Mouse (Mus musculus) limb, embryonic 12.5 days (tissue): ENCODE measurements around the gene Slc25a36. TPM values are rescaled to one million over a fixed set of nuclear protein-coding genes. Genes with fewer than 3 reads are reported as not detected.

Experiments
- ATAC-seq: fragments of 200-750 bp; cut with Nextera tagmentation; 2 replicates; pipeline ENCODE4 v1.8.0; 2017; ENCODE audit warnings: low read depth, moderate TSS enrichment; ENCODE audit not compliant: insufficient number of reproducible peaks, insufficient read depth, low FRiP score, low TSS enrichment
- H3K27ac ChIP-seq: fragments of 300-500 bp; sonication (generic); 2 replicates; pipeline ENCODE4 v1.5.1; 2016; ENCODE audit warnings: mild to moderate bottlenecking, moderate library complexity
- H3K27me3 ChIP-seq: fragments of 300-500 bp; sonication (generic); 2 replicates; pipeline ENCODE4 v1.6.1; 2016; ENCODE audit warnings: mild to moderate bottlenecking, moderate library complexity
- H3K36me3 ChIP-seq: fragments of 300-500 bp; sonication (generic); 2 replicates; pipeline ENCODE4 v1.6.1; 2016; ENCODE audit warnings: mild to moderate bottlenecking, moderate library complexity
- H3K4me1 ChIP-seq: fragments of 300-500 bp; sonication (generic); replicated peaks from 2 replicates; pipeline ENCODE4 v1.6.1; 2016
- H3K4me2 ChIP-seq: fragments of 300-500 bp; sonication (generic); 2 replicates; pipeline ENCODE4 v1.6.1; 2016; ENCODE audit warnings: mild to moderate bottlenecking, moderate library complexity
- H3K4me3 ChIP-seq: fragments of 300-500 bp; sonication (generic); replicated peaks from 2 replicates; pipeline ENCODE4 v1.5.1; 2016; ENCODE audit warnings: mild to moderate bottlenecking
- H3K9ac ChIP-seq: fragments of 300-500 bp; sonication (generic); replicated peaks from 2 replicates; pipeline ENCODE4 v1.6.1; 2016; ENCODE audit warnings: mild to moderate bottlenecking, moderate library complexity
- H3K9me3 ChIP-seq: fragments of 300-500 bp; sonication (generic); 2 replicates; pipeline ENCODE4 v1.6.1; 2016; ENCODE audit warnings: mild to moderate bottlenecking, moderate library complexity
- WGBS: fragments of 180-500 bp; shearing (Covaris S2); methylation state at CpG from one replicate; pipeline ENCODE4 v1.1.7; 2016; 5-methylcytosine and 5-hydroxymethylcytosine counted together
- polyA plus RNA-seq: library from polyadenylated mRNA; unstranded; fragments of >200 nt; fragmentation: Nextera tagmentation; extraction: Ambion mirVana; gene quantifications from 2 replicates; pipeline ENCODE4 v1.2.1, GENCODE M21; 2016

Slc25a36 gene
- polyA plus RNA-seq, 1 experiment from 2014 or later, result 97.8 TPM

- Histone ChIP-seq H3K9me3 (no peaks in the 10 kb centered on the region), H3K36me3 (no peaks in the 10 kb centered on the region), H3K27ac (no peak overlapping the region), H3K4me1 (no peaks in the 10 kb centered on the region), H3K4me3 (no peak overlapping the region), H3K9ac (no peak overlapping the region), H3K27me3 (no peaks in the 10 kb centered on the region), H3K4me2 (no peak overlapping the region)
- ATAC-seq, result no peak
- WGBS, result 90% methylated on average over 4 of the region's 4 CpGs
Observed at GRCm38 (mm10) chr9:97137678-97138077, 26.7 kb upstream of the Slc25a36 start.

- no peak for ATAC-seq
- no peak overlapping the region for H3K4me3 ChIP-seq
- no peaks in the 10 kb centered on the region for H3K9me3 ChIP-seq
- 80% methylated on average over 4 of the region's 4 CpGs for WGBS
- no peak overlapping the region for H3K27ac ChIP-seq
- H3K4me1 ChIP-seq, result no peaks in the 10 kb centered on the region
- H3K36me3 ChIP-seq, result no peaks in the 10 kb centered on the region
- H3K27me3 ChIP-seq, result no peaks in the 10 kb centered on the region
- no peak overlapping the region for H3K9ac ChIP-seq
- H3K4me2 ChIP-seq, result no peak overlapping the region
Observed at GRCm38 (mm10) chr9:97137116-97137515, 26.2 kb upstream of the Slc25a36 start.

GRCm38 (mm10) chr9:97135866-97136265 lies 24.9 kb upstream of the Slc25a36 start:
- H3K4me2 ChIP-seq, result no peak overlapping the region
- H3K9me3 ChIP-seq, result no peaks in the 10 kb centered on the region
- no peaks in the 10 kb centered on the region for H3K36me3 ChIP-seq
- H3K9ac ChIP-seq, result no peak overlapping the region
- no peak overlapping the region for H3K27ac ChIP-seq
- no peak for ATAC-seq
- WGBS, result 86% methylated on average over 4 of the region's 4 CpGs
- H3K27me3 ChIP-seq, result no peaks in the 10 kb centered on the region
- H3K4me1 ChIP-seq, result no peaks in the 10 kb centered on the region
- H3K4me3 ChIP-seq, result no peak overlapping the region

- WGBS, result 48% methylated on average over 8 of the region's 8 CpGs
- no peak overlapping the region for H3K4me3 ChIP-seq
- H3K9me3 ChIP-seq, result no peaks in the 10 kb centered on the region
- H3K36me3 ChIP-seq, result no peaks in the 10 kb centered on the region
- no peaks in the 10 kb centered on the region for H3K4me1 ChIP-seq
- H3K4me2 ChIP-seq, result no peak overlapping the region
- ATAC-seq, result 0 out of 2 replicates have a peak, but pooled peaks have one; percentile 52
- no peaks in the 10 kb centered on the region for H3K27me3 ChIP-seq
- no peak overlapping the region for H3K27ac ChIP-seq
- H3K9ac ChIP-seq, result no peak overlapping the region
Observed at GRCm38 (mm10) chr9:97133178-97133577, 22.2 kb upstream of the Slc25a36 start.

GRCm38 (mm10) chr9:97130001-97130400 lies 19.0 kb upstream of the Slc25a36 start:
- Histone ChIP-seq H3K27ac (no peak overlapping the region), H3K27me3 (no peaks in the 10 kb centered on the region), H3K9ac (no peak overlapping the region), H3K4me2 (no peak overlapping the region), H3K4me1 (no peaks in the 10 kb centered on the region; the same call in 1 of the 2 replicates), H3K9me3 (peaks cover 8% of the 10 kb centered on the region; the same call in 1 of the 2 replicates), H3K4me3 (no peak overlapping the region), H3K36me3 (no peaks in the 10 kb centered on the region)
- 90% methylated on average over 5 of the region's 5 CpGs for WGBS
- ATAC-seq, result no peak

GRCm38 (mm10) chr9:97123934-97124692 lies 13.2 kb upstream of the Slc25a36 start:
- Histone ChIP-seq H3K4me1 (peaks cover 12% of the 10 kb centered on the region; the same call in 1 of the 2 replicates), H3K9ac (no peak overlapping the region), H3K27me3 (0 out of 2 replicates have a peak, but pooled peaks cover 5% of the 10 kb centered on the region), H3K4me2 (no peak overlapping the region), H3K9me3 (peaks cover 8% of the 10 kb centered on the region; the same call in 1 of the 2 replicates), H3K4me3 (no peak overlapping the region), H3K36me3 (no peaks in the 10 kb centered on the region), H3K27ac (no peak overlapping the region)
- ATAC-seq, result no peak
- WGBS, result 60% methylated on average over 20 of the region's 23 CpGs

- peaks cover 12% of the 10 kb centered on the region; the same call in 1 of the 2 replicates for H3K4me1 ChIP-seq
- no peaks in the 10 kb centered on the region for H3K36me3 ChIP-seq
- no peaks in the 10 kb centered on the region for H3K9me3 ChIP-seq
- no peak overlapping the region for H3K4me3 ChIP-seq
- H3K27me3 ChIP-seq, result 0 out of 2 replicates have a peak, but pooled peaks cover 5% of the 10 kb centered on the region
- H3K9ac ChIP-seq, result no peak overlapping the region
- H3K4me2 ChIP-seq, result no peak overlapping the region
- no peak for ATAC-seq
- no peak overlapping the region for H3K27ac ChIP-seq
- 87% methylated on average over 2 of the region's 2 CpGs for WGBS
Observed at GRCm38 (mm10) chr9:97121432-97121831, 10.5 kb upstream of the Slc25a36 start.

- no peaks in the 10 kb centered on the region for H3K36me3 ChIP-seq
- no peaks in the 10 kb centered on the region for H3K9me3 ChIP-seq
- no peak overlapping the region for H3K4me2 ChIP-seq
- 87% methylated on average over 10 of the region's 10 CpGs for WGBS
- no peaks in the 10 kb centered on the region; the same call in 1 of the 2 replicates for H3K27me3 ChIP-seq
- no peak overlapping the region for H3K4me3 ChIP-seq
- ATAC-seq, result no peak
- H3K27ac ChIP-seq, result no peak overlapping the region
- H3K4me1 ChIP-seq, result peaks cover 11% of the 10 kb centered on the region
- no peak overlapping the region for H3K9ac ChIP-seq
Observed at GRCm38 (mm10) chr9:97114271-97114670, 3.3 kb upstream of the Slc25a36 start.

GRCm38 (mm10) chr9:97113555-97113929 lies 2.6 kb upstream of the Slc25a36 start:
- WGBS, result 21% methylated on average over 5 of the region's 5 CpGs

GRCm38 (mm10) chr9:97112797-97113554 lies 2.0 kb upstream of the Slc25a36 start:
- H3K27ac ChIP-seq, result no peak overlapping the region
- no peak overlapping the region for H3K4me3 ChIP-seq
- no peak for ATAC-seq
- H3K9me3 ChIP-seq, result no peaks in the 10 kb centered on the region
- H3K36me3 ChIP-seq, result no peaks in the 10 kb centered on the region
- H3K27me3 ChIP-seq, result no peaks in the 10 kb centered on the region; the same call in 1 of the 2 replicates
- no peak overlapping the region for H3K4me2 ChIP-seq
- H3K9ac ChIP-seq, result no peak overlapping the region
- WGBS, result 69% methylated on average over 24 of the region's 24 CpGs
- peaks cover 17% of the 10 kb centered on the region for H3K4me1 ChIP-seq

More at GRCm38 (mm10) chr9:97113555-97113929, 2.6 kb upstream of the Slc25a36 start:
- Histone ChIP-seq H3K27ac (no peak overlapping the region), H3K27me3 (no peaks in the 10 kb centered on the region; the same call in 1 of the 2 replicates), H3K4me1 (peaks cover 17% of the 10 kb centered on the region), H3K9me3 (no peaks in the 10 kb centered on the region), H3K9ac (no peak overlapping the region), H3K4me3 (no peak overlapping the region), H3K36me3 (no peaks in the 10 kb centered on the region), H3K4me2 (no peak overlapping the region)
- no peak for ATAC-seq

GRCm38 (mm10) chr9:97112238-97112637 lies 1.3 kb upstream of the Slc25a36 start:
- 86% methylated on average over 7 of the region's 7 CpGs for WGBS
- no peak for ATAC-seq

More at GRCm38 (mm10) chr9:97112238-97112637, 1.3 kb upstream of the Slc25a36 start:
- peaks cover 5% of the 10 kb centered on the region for H3K36me3 ChIP-seq
- H3K9me3 ChIP-seq, result no peaks in the 10 kb centered on the region
- H3K4me3 ChIP-seq, result no peak overlapping the region
- H3K27me3 ChIP-seq, result no peaks in the 10 kb centered on the region; the same call in 1 of the 2 replicates
- no peak overlapping the region for H3K4me2 ChIP-seq
- H3K9ac ChIP-seq, result no peak overlapping the region
- no peak overlapping the region for H3K27ac ChIP-seq
- peaks cover 17% of the 10 kb centered on the region for H3K4me1 ChIP-seq
